Mouse (Mus musculus): ENCODE results near the gene Prkar1a. TPM values are rescaled to one million over a fixed set of nuclear protein-coding genes. Genes with fewer than 3 reads are reported as not detected.

The Prkar1a gene
- polyA plus RNA-seq, 1 experiment = 215 TPM

GRCm38 (mm10) chr11:109671136-109672020, 22.2 kb downstream of the Prkar1a start:
- Histone ChIP-seq H3K4me1 (ENCODE audit: control insufficient read depth, insufficient read depth, low read length) (peaks cover 16% of the 10 kb centered on the region; the same call in 1 of the 2 replicates), H3K27ac (ENCODE audit: insufficient read depth, low read length) (peak overlapping the region; percentile 97), H3K4me3 (ENCODE audit: insufficient read depth, low read length) (no peak overlapping the region)
- TF ChIP-seq CTCF (IDR thresholded peaks at IDR 0.05; ENCODE audit: borderline replicate concordance, insufficient read depth, low read length) (no peak), POLR2A (IDR thresholded peaks at IDR 0.05; ENCODE audit: low read depth, low read length) (peak; percentile 12; the same call in 1 of the 2 replicates)

- H3K4me3 ChIP-seq (ENCODE audit: insufficient read depth, low read length) = no peak overlapping the region
- TF ChIP-seq CTCF (IDR thresholded peaks at IDR 0.05; ENCODE audit: borderline replicate concordance, insufficient read depth, low read length) (no peak), POLR2A (IDR thresholded peaks at IDR 0.05; ENCODE audit: low read depth, low read length) (no peak)
- H3K27ac ChIP-seq (ENCODE audit: insufficient read depth, low read length) = peak overlapping the region; percentile 97
- peaks cover 16% of the 10 kb centered on the region; the same call in 1 of the 2 replicates for H3K4me1 ChIP-seq (ENCODE audit: control insufficient read depth, insufficient read depth, low read length)
These were observed 22.8 kb downstream of the Prkar1a start for GRCm38 (mm10) chr11:109672021-109672324.

- Histone ChIP-seq H3K4me3 (ENCODE audit: insufficient read depth, low read length) (no peak overlapping the region), H3K27ac (ENCODE audit: insufficient read depth, low read length) (peak overlapping the region; percentile 97), H3K4me1 (ENCODE audit: control insufficient read depth, insufficient read depth, low read length) (peaks cover 16% of the 10 kb centered on the region; the same call in 1 of the 2 replicates)
- TF ChIP-seq POLR2A (IDR thresholded peaks at IDR 0.05; ENCODE audit: low read depth, low read length) = no peak
- TF ChIP-seq CTCF (IDR thresholded peaks at IDR 0.05; ENCODE audit: borderline replicate concordance, insufficient read depth, low read length) = no peak
These were observed 23.2 kb downstream of the Prkar1a start for GRCm38 (mm10) chr11:109672396-109672795.

- peaks cover 13% of the 10 kb centered on the region; the same call in 1 of the 2 replicates for H3K4me1 ChIP-seq (ENCODE audit: control insufficient read depth, insufficient read depth, low read length)
- H3K27ac ChIP-seq (ENCODE audit: insufficient read depth, low read length) = peak overlapping the region; percentile 5; the same call in 1 of the 2 replicates
- H3K4me3 ChIP-seq (ENCODE audit: insufficient read depth, low read length) = no peak overlapping the region
- TF ChIP-seq POLR2A (IDR thresholded peaks at IDR 0.05; ENCODE audit: low read depth, low read length) (no peak), CTCF (IDR thresholded peaks at IDR 0.05; ENCODE audit: borderline replicate concordance, insufficient read depth, low read length) (no peak)
These were observed 23.9 kb downstream of the Prkar1a start for GRCm38 (mm10) chr11:109672881-109673739.

- H3K4me3 ChIP-seq (ENCODE audit: insufficient read depth, low read length) = no peak overlapping the region
- TF ChIP-seq POLR2A (IDR thresholded peaks at IDR 0.05; ENCODE audit: low read depth, low read length) (no peak), CTCF (IDR thresholded peaks at IDR 0.05; ENCODE audit: borderline replicate concordance, insufficient read depth, low read length) (no peak)
- H3K4me1 ChIP-seq (ENCODE audit: control insufficient read depth, insufficient read depth, low read length) = peaks cover 10% of the 10 kb centered on the region; the same call in 1 of the 2 replicates
- H3K27ac ChIP-seq (ENCODE audit: insufficient read depth, low read length) = 0 out of 2 replicates have a peak overlapping the region, but pooled peaks have one; percentile 5
These were observed 24.5 kb downstream of the Prkar1a start for GRCm38 (mm10) chr11:109673741-109674140.

- TF ChIP-seq CTCF (IDR thresholded peaks at IDR 0.05; ENCODE audit: borderline replicate concordance, insufficient read depth, low read length) = no peak
- no peak for TF ChIP-seq POLR2A (IDR thresholded peaks at IDR 0.05; ENCODE audit: low read depth, low read length)
- Histone ChIP-seq H3K4me3 (ENCODE audit: insufficient read depth, low read length) (no peak overlapping the region), H3K4me1 (ENCODE audit: control insufficient read depth, insufficient read depth, low read length) (peaks cover 8% of the 10 kb centered on the region; the same call in 1 of the 2 replicates), H3K27ac (ENCODE audit: insufficient read depth, low read length) (no peak overlapping the region)
These were observed 25.3 kb downstream of the Prkar1a start for GRCm38 (mm10) chr11:109674542-109674941.

GRCm38 (mm10) chr11:109675208-109675607, 26.0 kb downstream of the Prkar1a start:
- TF ChIP-seq CTCF (IDR thresholded peaks at IDR 0.05; ENCODE audit: borderline replicate concordance, insufficient read depth, low read length) (no peak), POLR2A (IDR thresholded peaks at IDR 0.05; ENCODE audit: low read depth, low read length) (no peak)
- H3K4me1 ChIP-seq (ENCODE audit: control insufficient read depth, insufficient read depth, low read length) = peaks cover 4% of the 10 kb centered on the region; the same call in 1 of the 2 replicates

GRCm38 (mm10) chr11:109675771-109676170, 26.6 kb downstream of the Prkar1a start:
- no peak overlapping the region for H3K4me3 ChIP-seq (ENCODE audit: insufficient read depth, low read length)
- no peak for TF ChIP-seq POLR2A (IDR thresholded peaks at IDR 0.05; ENCODE audit: low read depth, low read length)
- TF ChIP-seq CTCF (IDR thresholded peaks at IDR 0.05; ENCODE audit: borderline replicate concordance, insufficient read depth, low read length) = no peak

More at GRCm38 (mm10) chr11:109675208-109675607, 26.0 kb downstream of the Prkar1a start:
- H3K4me3 ChIP-seq (ENCODE audit: insufficient read depth, low read length) = no peak overlapping the region
- no peak overlapping the region for H3K27ac ChIP-seq (ENCODE audit: insufficient read depth, low read length)

GRCm38 (mm10) chr11:109676621-109677373, 27.6 kb downstream of the Prkar1a start:
- H3K4me3 ChIP-seq (ENCODE audit: insufficient read depth, low read length) = no peak overlapping the region
- H3K27ac ChIP-seq (ENCODE audit: insufficient read depth, low read length) = no peak overlapping the region
- H3K4me1 ChIP-seq (ENCODE audit: control insufficient read depth, insufficient read depth, low read length) = peaks cover 8% of the 10 kb centered on the region; the same call in 1 of the 2 replicates
- TF ChIP-seq POLR2A (IDR thresholded peaks at IDR 0.05; ENCODE audit: low read depth, low read length) (no peak), CTCF (IDR thresholded peaks at IDR 0.05; ENCODE audit: borderline replicate concordance, insufficient read depth, low read length) (no peak)

More at GRCm38 (mm10) chr11:109675771-109676170, 26.6 kb downstream of the Prkar1a start:
- Histone ChIP-seq H3K4me1 (ENCODE audit: control insufficient read depth, insufficient read depth, low read length) (peaks cover 4% of the 10 kb centered on the region; the same call in 1 of the 2 replicates), H3K27ac (ENCODE audit: insufficient read depth, low read length) (no peak overlapping the region)
